Mouse (Mus musculus): ENCODE measurements around the gene Parp3.

DNA sequence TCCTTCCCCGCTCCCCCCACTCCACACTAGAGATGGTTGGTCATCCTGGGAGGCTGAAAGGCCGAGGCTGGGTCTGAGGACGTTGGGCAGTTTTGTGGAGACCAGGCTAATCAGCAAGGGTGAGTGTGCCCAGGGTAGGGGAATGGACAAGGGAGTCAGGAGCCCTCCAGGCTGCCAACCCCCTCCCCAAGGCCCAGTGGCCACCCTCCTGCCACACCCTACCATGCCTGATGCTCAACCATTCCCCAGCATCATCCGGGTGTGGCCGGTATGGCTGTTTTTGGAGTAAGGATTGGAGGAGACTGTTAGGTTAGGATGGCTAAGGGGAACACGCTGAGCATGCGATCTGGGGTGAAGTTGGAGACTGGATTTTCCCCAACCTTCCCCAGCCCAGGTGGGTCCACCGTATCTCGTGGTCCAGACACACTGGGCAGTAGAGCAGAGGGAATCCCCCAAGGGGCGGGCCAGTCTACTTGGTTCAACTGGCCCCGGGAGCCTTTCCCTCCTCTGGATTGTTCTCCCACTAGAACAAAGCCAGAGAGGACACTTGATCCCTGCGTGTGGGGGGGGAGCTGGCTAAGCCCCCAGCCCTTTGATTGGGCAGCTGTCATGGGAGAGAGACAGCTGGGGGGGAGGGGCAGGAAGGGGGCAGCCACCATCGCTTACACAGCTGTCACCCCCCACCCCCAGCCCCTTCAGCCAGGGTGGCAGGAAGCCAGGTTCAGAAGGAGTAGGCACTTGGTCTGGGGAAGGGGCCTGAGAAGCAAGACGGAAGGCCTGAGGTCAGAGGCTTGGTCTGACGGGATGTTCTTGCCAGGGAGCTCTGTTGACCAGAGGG, 20.2 kb downstream of the Parp3 start:
- TF ChIP-seq CTCF (IDR thresholded peaks at IDR 0.05) = no peak
- TF ChIP-seq EP300 (IDR thresholded peaks at IDR 0.05) = no peak

Data from lung, postnatal 0 days (tissue).